Mouse (Mus musculus): ENCODE measurements around the gene Hspa1b. TPM values are rescaled to one million over a fixed set of nuclear protein-coding genes. Genes with fewer than 3 reads are reported as not detected.
"Not testable (repeated sequence)": the region's sequence is repeated elsewhere in the genome, so short reads cannot be mapped to it uniquely, and the experiment has no call there.

Gene Hspa1b
- total RNA-seq, 2 experiments from 2014 or later, result 12.5 TPM

DNA sequence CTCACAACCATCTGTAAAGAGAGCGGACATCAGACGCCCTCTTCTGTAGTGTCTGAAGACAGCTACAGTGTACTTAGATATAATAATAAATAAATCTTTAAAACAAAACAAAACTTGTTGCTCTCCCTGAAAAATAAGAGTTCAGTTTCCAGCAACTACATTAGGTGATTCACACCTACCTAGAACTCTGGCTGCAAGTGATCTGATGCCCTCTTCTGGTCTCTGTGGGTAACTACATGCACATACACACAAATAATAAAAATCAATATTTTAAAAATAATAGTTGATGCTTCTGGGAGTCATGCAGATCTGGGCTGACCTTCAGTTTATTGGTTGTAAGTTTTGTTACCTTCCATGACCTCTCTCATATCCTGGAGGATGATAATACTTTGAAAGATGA, 25.2 kb upstream of the Hspa1b start:
- no peak for DNase-seq (ENCODE audit: low spot score in 2 of 2)

DNA sequence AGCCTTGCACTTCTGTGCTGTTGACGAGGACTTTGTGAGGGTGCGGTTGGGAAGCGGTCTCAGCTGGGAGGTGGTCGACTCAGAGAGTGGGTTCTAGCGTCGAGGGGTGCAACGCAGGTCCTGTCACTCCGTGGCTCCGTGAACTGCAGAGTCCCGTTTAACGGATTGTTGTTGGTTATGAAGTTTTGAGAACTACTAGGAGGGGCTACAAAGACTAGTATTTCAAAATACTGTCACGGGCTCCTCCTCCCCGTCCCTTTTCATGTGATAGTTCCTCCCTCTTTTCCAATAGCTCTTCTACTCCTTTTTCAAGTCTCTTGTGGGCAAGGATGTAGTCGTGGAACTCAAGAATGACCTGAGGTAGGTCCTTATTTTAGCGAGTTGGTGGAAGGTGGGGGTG, 23.3 kb upstream of the Hspa1b start:
- DNase-seq (ENCODE audit: low spot score in 2 of 2), result no peak

GRCm38 (mm10) chr17:34981690-34982180, 22.7 kb upstream of the Hspa1b start, which contains the start of gene Lsm2:
Lsm2 (plus strand) TSS chr17:34981862.
- peak; percentile 92 to 94 for DNase-seq (ENCODE audit: low spot score in 2 of 2)

DNA sequence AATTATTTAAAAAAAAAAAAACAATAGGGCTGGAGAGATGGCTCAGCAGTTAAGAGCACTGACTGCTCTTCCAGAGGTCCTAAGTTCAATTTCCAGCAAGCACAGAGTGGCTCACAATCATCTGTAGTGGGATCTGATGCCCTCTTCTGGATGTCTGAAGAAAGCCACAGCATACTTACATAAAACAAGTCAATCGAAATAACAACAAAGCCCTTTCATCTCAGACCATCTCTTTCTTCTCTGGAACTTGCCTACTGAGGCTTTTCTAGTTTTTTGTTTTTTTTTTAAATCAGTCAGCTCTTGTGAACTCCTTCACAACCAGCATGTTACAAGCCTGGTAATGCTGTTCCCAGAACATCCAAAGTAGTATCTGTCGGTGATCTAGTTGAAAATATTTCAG, 21.6 kb upstream of the Hspa1b start:
- no peak for DNase-seq (ENCODE audit: low spot score in 2 of 2)

- DNase-seq (ENCODE audit: low spot score in 2 of 2), result no peak
Observed at GRCm38 (mm10) chr17:34979631-34980030, 20.6 kb upstream of the Hspa1b start.

GRCm38 (mm10) chr17:34978239-34978638, 19.2 kb upstream of the Hspa1b start:
- DNase-seq (ENCODE audit: low spot score in 2 of 2), result no peak

DNA sequence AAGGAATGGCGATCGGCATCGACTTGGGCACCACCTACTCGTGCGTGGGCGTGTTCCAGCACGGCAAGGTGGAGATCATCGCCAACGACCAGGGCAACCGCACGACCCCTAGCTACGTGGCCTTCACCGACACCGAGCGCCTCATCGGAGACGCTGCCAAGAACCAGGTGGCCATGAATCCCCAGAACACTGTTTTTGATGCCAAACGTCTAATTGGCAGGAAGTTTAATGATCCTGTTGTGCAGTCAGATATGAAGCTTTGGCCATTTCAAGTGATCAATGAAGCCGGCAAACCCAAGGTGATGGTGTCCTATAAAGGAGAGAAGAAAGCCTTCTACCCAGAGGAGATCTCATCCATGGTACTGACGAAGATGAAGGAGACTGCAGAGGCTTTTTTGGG, 18.0 kb upstream of the Hspa1b start:
- DNase-seq (ENCODE audit: low spot score in 2 of 2), result no peak

DNA sequence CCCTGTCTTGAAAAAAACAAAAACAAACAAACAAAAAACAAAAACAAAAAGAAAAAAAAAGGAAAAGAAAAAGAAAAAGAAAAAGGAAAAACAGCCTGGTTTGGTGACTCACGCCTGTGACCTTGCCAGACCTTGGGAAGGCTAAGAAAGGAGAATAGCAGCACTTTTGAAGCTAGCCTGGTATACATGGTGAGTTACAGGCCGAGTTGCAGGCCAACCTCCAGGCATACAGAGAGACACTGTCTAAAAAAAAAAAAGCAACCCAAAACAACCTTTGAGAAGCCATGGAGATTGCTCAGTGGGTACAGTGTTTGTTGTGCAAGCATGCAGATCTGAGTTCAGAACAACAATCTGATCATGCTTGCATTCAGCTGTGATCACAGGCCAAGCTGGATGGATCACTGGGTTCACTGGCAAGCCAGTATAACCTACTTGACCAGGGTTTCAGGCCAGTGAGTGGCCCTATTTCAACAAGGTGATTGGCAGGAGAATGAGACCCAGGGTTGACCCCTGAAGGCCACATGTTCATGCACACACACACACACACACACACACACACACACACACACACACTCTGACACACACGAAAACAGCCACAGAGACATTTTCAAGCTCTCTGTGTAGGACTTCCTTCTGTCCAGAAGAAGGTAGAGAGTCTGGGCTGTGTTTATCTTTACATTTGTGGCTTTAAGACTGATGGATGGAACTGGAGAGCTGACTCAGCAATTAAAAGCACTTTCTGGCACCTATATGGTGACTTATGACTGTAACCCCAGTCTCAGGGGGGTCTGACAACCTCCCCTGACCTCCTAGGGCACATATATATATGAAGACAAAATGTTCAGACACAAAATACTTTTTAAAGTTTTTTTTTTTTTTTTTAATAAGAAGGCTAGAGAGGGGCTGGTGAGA, 16.8 kb upstream of the Hspa1b start:
- DNase-seq (ENCODE audit: low spot score in 2 of 2), result no peak

DNA sequence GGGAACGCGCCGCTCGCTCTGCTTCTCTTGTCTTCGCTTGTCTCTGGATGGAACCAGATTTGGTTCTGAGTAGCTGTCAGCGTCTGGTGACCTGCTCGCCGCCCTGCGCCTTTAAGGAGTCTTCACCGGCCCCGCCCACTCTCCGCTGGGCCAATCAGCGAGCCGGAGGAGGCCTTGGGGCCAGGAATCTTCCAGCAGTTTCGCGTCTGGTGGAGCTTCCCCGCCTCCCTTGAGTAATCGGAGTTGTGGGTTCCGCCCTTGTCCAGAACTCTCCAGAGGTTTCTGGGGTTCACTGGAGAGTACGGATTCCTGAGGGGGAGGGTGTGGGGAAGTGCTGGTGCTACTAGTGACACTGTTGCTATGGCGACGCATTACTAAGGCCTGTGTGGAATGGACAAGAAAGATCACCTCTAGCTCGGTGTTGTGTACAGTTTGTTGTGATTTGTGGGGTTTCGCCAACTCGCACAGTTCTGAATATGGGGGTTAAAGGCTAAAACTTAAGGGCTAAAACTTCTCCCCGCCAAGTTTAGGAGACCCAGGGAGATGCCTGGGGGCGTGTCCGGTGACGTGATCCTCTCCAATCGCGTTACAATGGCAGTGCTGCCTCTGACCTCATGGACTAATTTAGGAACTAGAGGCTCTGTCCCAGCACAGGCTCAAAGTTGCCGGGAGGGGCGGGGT, 13.2 kb upstream of the Hspa1b start, which contains the start of the genes Hspa1a and Hspa1l:
Gene Hspa1a, minus strand, starts transcription at position 88 of the 681 bp plus-strand sequence.
Gene Hspa1l, plus strand, starts transcription at position 635 of the 681 bp plus-strand sequence.
- DNase-seq (ENCODE audit: low spot score in 2 of 2), result peak; percentile 68 to 77

DNA sequence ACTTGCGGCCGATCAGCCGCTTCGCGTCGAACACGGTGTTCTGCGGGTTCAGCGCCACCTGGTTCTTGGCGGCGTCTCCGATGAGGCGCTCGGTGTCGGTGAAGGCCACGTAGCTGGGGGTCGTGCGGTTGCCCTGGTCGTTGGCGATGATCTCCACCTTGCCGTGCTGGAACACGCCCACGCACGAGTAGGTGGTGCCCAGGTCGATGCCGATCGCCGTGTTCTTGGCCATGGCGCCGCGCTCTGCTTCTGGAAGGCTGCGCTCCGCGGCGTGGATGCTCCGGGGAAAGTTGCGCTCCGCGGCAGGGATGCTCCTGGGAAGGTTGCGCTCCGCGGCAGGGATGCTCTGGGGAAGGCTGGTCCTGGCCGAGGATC, 12.6 kb upstream of the Hspa1b start:
- not testable (repeated sequence) for DNase-seq (ENCODE audit: low spot score in 2 of 2)

DNA sequence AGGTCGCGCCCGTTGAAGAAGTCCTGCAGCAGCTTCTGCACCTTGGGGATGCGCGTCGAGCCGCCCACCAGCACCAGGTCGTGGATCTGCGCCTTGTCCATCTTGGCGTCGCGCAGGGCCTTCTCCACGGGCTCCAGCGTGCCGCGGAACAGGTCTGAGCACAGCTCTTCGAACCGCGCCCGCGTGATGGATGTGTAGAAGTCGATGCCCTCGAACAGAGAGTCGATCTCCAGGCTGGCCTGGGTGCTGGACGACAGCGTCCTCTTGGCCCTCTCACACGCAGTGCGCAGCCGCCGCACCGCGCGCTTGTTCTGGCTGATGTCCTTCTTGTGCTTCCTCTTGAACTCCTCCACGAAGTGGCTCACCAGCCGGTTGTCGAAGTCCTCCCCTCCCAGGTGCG, 11.8 kb upstream of the Hspa1b start:
- not testable (repeated sequence) for DNase-seq (ENCODE audit: low spot score in 2 of 2)

GRCm38 (mm10) chr17:34969822-34970221, 10.8 kb upstream of the Hspa1b start, which contains the start of gene Gm20481:
Gm20481 (plus strand) TSS chr17:34969912.
- DNase-seq (ENCODE audit: low spot score in 2 of 2), result not testable (repeated sequence)

DNA sequence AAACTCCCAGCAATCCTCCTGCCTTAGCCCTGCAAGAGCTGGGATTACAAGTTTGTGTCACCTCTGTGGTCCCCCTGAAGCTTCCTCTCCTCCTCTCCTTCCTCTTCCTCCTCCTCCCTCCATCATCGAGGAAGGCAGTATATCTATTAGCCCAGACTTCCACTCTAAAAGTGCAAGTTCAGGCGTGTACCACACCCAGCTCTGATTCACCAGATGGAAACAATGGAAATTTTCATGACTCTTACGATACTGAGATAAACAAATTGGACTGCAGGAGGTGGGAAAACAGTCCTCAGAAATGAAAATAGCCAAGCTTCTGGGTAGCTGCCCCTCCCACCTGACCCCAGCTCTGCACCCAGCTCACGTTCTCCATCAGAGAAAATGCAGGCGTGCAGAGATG, 6.6 kb upstream of the Hspa1b start:
- no peak for DNase-seq (ENCODE audit: low spot score in 2 of 2)

DNA sequence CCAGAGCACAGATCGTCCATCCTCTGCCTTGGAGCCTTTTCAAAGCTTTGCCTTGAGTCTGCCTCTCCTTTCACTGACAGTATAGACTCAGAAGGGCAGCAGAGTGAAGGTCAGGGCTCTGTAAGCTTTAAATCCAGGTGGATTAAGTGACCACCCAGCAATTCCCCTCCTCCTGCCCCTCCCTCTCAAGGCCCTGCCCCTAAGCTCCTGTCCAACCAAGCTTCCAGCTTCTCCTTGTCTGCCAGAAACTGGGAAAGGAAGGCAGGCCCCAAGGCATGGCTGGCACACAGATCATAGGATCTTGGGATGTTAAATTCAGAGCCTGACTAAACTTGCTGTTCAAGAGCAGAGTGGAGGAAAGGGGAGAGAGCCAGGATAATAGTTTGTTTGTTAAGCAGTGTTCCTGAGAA, 5.6 kb upstream of the Hspa1b start:
- DNase-seq (ENCODE audit: low spot score in 2 of 2), result no peak

DNA sequence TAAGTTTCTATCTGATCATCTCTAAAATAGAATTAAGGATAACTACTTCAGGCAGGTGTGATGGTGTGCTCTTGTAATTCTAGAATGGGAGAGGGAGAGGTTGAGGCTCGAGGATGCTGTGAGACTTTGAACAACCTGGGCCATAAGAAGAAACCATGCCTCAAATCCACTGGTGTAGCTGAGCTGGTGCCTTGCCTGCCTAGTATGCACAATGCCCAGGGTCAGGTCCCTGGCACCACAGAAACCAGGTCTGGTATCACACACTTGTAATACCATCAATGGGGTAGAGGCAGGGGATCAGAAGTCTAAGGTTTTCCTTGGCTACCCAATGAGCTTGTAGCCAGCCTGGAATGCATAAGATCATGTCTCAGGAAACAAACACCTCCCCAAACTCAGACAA, 3.8 kb upstream of the Hspa1b start:
- DNase-seq (ENCODE audit: low spot score in 2 of 2), result no peak

GRCm38 (mm10) chr17:34962125-34962524, 3.1 kb upstream of the Hspa1b start:
- DNase-seq (ENCODE audit: low spot score in 2 of 2), result no peak

- no peak for DNase-seq (ENCODE audit: low spot score in 2 of 2)
Observed at GRCm38 (mm10) chr17:34960702-34961493, 1.9 kb upstream of the Hspa1b start.

- DNase-seq (ENCODE audit: low spot score in 2 of 2), result no peak
Observed at GRCm38 (mm10) chr17:34959881-34960515, 960 bp upstream of the Hspa1b start.

GRCm38 (mm10) chr17:34958734-34959129, 306 bp downstream of the Hspa1b start:
- not testable (repeated sequence) for DNase-seq (ENCODE audit: low spot score in 2 of 2)

- not testable (repeated sequence) for DNase-seq (ENCODE audit: low spot score in 2 of 2)
Observed at GRCm38 (mm10) chr17:34957966-34958365, 1.1 kb downstream of the Hspa1b start.

GRCm38 (mm10) chr17:34957291-34957690, 1.7 kb downstream of the Hspa1b start:
- DNase-seq (ENCODE audit: low spot score in 2 of 2), result not testable (repeated sequence)
